Mouse (Mus musculus) MEL (cell line): ENCODE data around the gene Ctdspl. TPM values are rescaled to one million over a fixed set of nuclear protein-coding genes. Genes with fewer than 3 reads are reported as not detected.

ENCODE experiments used
- DNase-seq: peaks from one replicate; pipeline ENCODE4 v3.0.0; 2011; ENCODE audit warnings: low read depth, low spot score
- H3K27ac ChIP-seq: 2 replicates; pipeline ENCODE4 v1.5.1; 2012; ENCODE audit warnings: low read depth, mild to moderate bottlenecking, control low read depth, low read length, moderate library complexity; ENCODE audit not compliant: control insufficient read depth
- H3K27me3 ChIP-seq, 2 experiments: fragments of 150-350 bp in 1 of 2; sonication (generic) in 1 of 2; 2 replicates each; pipeline ENCODE4 v1.6.1; 2012; ENCODE audit warnings: low read length in 2 of 2, mild to moderate bottlenecking in 2 of 2, improper control_type of control experiment in 1 of 2, moderate library complexity in 1 of 2; ENCODE audit not compliant: insufficient read depth in 2 of 2, control insufficient read depth in 1 of 2
- H3K36me3 ChIP-seq, 2 experiments: 2 replicates each; pipeline ENCODE4 v1.6.1; 2012 to 2014; ENCODE audit warnings: low read length in 2 of 2, improper control_type of control experiment in 1 of 2, inconsistent platforms in 1 of 2, mild to moderate bottlenecking in 1 of 2; ENCODE audit not compliant: insufficient read depth in 2 of 2, control insufficient read depth in 1 of 2
- H3K4me1 ChIP-seq, 2 experiments: fragments of 150-350 bp in 1 of 2; sonication (generic) in 1 of 2; 2 replicates each; pipeline ENCODE4 v1.6.1; 2012; ENCODE audit warnings: low read length in 2 of 2, improper control_type of control experiment in 1 of 2, mild to moderate bottlenecking in 1 of 2; ENCODE audit not compliant: insufficient read depth in 2 of 2, control insufficient read depth in 1 of 2
- H3K4me3 ChIP-seq, 2 experiments: fragments of 150-350 bp in 1 of 2; sonication (generic) in 1 of 2; 2 replicates each; pipeline ENCODE4 v1.5.1; 2012; ENCODE audit warnings: low read depth in 2 of 2, low read length in 2 of 2, mild to moderate bottlenecking in 2 of 2, moderate library complexity in 2 of 2, control low read depth in 1 of 2, improper control_type of control experiment in 1 of 2; ENCODE audit not compliant: control insufficient read depth in 1 of 2, insufficient read depth in 1 of 2
- H3K79me2 ChIP-seq: 2 replicates; pipeline ENCODE4 v1.6.1; 2012; ENCODE audit warnings: mild to moderate bottlenecking, low read length, moderate library complexity; ENCODE audit not compliant: control insufficient read depth, poor library complexity, insufficient read depth
- H3K9ac ChIP-seq: 2 replicates; pipeline ENCODE4 v1.6.1; 2012; ENCODE audit warnings: low read depth, mild to moderate bottlenecking, control low read depth, low read length, moderate library complexity; ENCODE audit not compliant: control insufficient read depth, poor library complexity, severe bottlenecking
- H3K9me3 ChIP-seq: fragments of 150-350 bp; sonication (generic); replicated peaks from 2 replicates; pipeline ENCODE4 v1.6.1; 2012; ENCODE audit warnings: mild to moderate bottlenecking, low read length, improper control_type of control experiment, moderate library complexity; ENCODE audit not compliant: insufficient read depth
- CHD2 ChIP-seq: IDR thresholded peaks from 2 replicates; pipeline ENCODE4 v1.6.1; 2011; ENCODE audit warnings: low read length, improper control_type of control experiment
- GABPA ChIP-seq: IDR thresholded peaks from 2 replicates; pipeline ENCODE4 v1.6.1; 2012; ENCODE audit warnings: low read depth, mild to moderate bottlenecking, inconsistent platforms, low read length, improper control_type of control experiment, moderate library complexity
- HCFC1 ChIP-seq: IDR thresholded peaks from 2 replicates; pipeline ENCODE4 v1.6.1; 2012; ENCODE audit warnings: low read depth, mild to moderate bottlenecking, inconsistent platforms, low read length, improper control_type of control experiment, moderate library complexity
- MAFK ChIP-seq: IDR thresholded peaks from 2 replicates; pipeline ENCODE4 v1.6.1; 2011; ENCODE audit warnings: low read depth, mild to moderate bottlenecking, low read length, improper control_type of control experiment, borderline replicate concordance
- MAZ ChIP-seq: IDR thresholded peaks from 2 replicates; pipeline ENCODE4 v1.6.1; 2012; ENCODE audit warnings: low read depth, mild to moderate bottlenecking, inconsistent platforms, low read length, improper control_type of control experiment
- MXI1 ChIP-seq: IDR thresholded peaks from 2 replicates; pipeline ENCODE4 v1.6.1; 2011; ENCODE audit warnings: mild to moderate bottlenecking, low read depth, low read length, improper control_type of control experiment
- NELFE ChIP-seq: IDR thresholded peaks from 2 replicates; pipeline ENCODE4 v1.6.1; 2011; ENCODE audit warnings: low read depth, low read length, improper control_type of control experiment
- POLR2AphosphoS2 ChIP-seq: IDR thresholded peaks from 2 replicates; pipeline ENCODE4 v1.6.1; 2011; ENCODE audit warnings: low read length, improper control_type of control experiment
- RAD21 ChIP-seq: IDR thresholded peaks from 2 replicates; pipeline ENCODE4 v1.6.1; 2011; ENCODE audit warnings: mild to moderate bottlenecking, low read depth, low read length, improper control_type of control experiment
- RCOR1 ChIP-seq: IDR thresholded peaks from 2 replicates; pipeline ENCODE4 v1.6.1; 2012; ENCODE audit warnings: low read depth, mild to moderate bottlenecking, inconsistent platforms, low read length, improper control_type of control experiment
- UBTF ChIP-seq: IDR thresholded peaks from 2 replicates; pipeline ENCODE4 v1.6.1; 2012; ENCODE audit warnings: low read depth, mild to moderate bottlenecking, inconsistent platforms, low read length, improper control_type of control experiment, moderate library complexity, borderline replicate concordance; ENCODE audit not compliant: insufficient read depth
- USF1 ChIP-seq: IDR thresholded peaks from 2 replicates; pipeline ENCODE4 v1.6.1; 2014; ENCODE audit warnings: low read depth, mild to moderate bottlenecking, inconsistent platforms, low read length, improper control_type of control experiment, moderate library complexity
- USF2 ChIP-seq, 2 experiments: IDR thresholded peaks; 2 replicates each; pipeline ENCODE4 v1.6.1; 2011 to 2012; ENCODE audit warnings: improper control_type of control experiment in 2 of 2, low read length in 2 of 2, borderline replicate concordance in 1 of 2, inconsistent platforms in 1 of 2, low read depth in 1 of 2, mild to moderate bottlenecking in 1 of 2; ENCODE audit not compliant: insufficient read depth in 1 of 2
- ZKSCAN1 ChIP-seq: IDR thresholded peaks from 2 replicates; pipeline ENCODE4 v1.6.1; 2012; ENCODE audit warnings: low read depth, mild to moderate bottlenecking, inconsistent platforms, low read length, improper control_type of control experiment, moderate library complexity
- ZNF384 ChIP-seq: IDR thresholded peaks from 2 replicates; pipeline ENCODE4 v1.6.1; 2012; ENCODE audit warnings: low read depth, mild to moderate bottlenecking, inconsistent platforms, low read length, improper control_type of control experiment
- polyA plus RNA-seq, 2 experiments: library from polyadenylated mRNA; stranded (reverse) in 1 of 2; unstranded in 1 of 2; fragments of >175 nt in 1 of 2; fragments of >200 nt in 1 of 2; gene quantifications; 2 replicates each; pipeline versions ENCODE4 v1.2.1 to v1.2.4; 2012; ENCODE audit warnings: low replicate concordance in 2 of 2, low read depth in 1 of 2; ENCODE audit not compliant: insufficient read length in 2 of 2, insufficient read depth in 1 of 2, missing spikeins in 1 of 2
- total RNA-seq: library from RNA; depleted of rRNA; stranded (reverse); fragments of 300-350 nt; gene quantifications from 2 replicates; pipeline ENCODE4 v1.2.3, GENCODE M21; 2012

Ctdspl gene
- total and polyA plus RNA-seq, 3 experiments, result 15.3 to 20.7 TPM; not detected in 1

- H3K9me3 ChIP-seq, result no peaks in the 10 kb centered on the region
- H3K4me3 ChIP-seq, result no peak overlapping the region
- peaks cover 0 to 7% of the 10 kb centered on the region in 2 experiments; a peak in 2 of 4 replicates for H3K36me3 ChIP-seq
- DNase-seq, result no peak
- no peaks in the 10 kb centered on the region for H3K27me3 ChIP-seq
- H3K27ac ChIP-seq, result no peak overlapping the region
- H3K9ac ChIP-seq, result no peak overlapping the region
- peaks cover 0 to 5% of the 10 kb centered on the region in 2 experiments; a peak in 2 of 4 replicates for H3K4me1 ChIP-seq
- TF ChIP-seq MXI1 (no peak), RAD21 (no peak), RCOR1 (no peak), USF2 (IDR thresholded peaks at IDR 0.05; ENCODE audit: borderline replicate concordance in 1 of 2, insufficient read depth in 1 of 2, low read depth in 1 of 2, low read length in 2 of 2) (no peak), ZKSCAN1 (no peak), USF1 (no peak), CHD2 (no peak), MAZ (no peak), POLR2AphosphoS2 (no peak), HCFC1 (no peak), GABPA (no peak)
- no peaks in the 10 kb centered on the region for H3K79me2 ChIP-seq
Measured at GRCm38 (mm10) chr9:118949654-118950053, 23.4 kb downstream of the Ctdspl start.

GRCm38 (mm10) chr9:118950061-118950460, 23.8 kb downstream of the Ctdspl start:
- no peaks in the 10 kb centered on the region for H3K79me2 ChIP-seq
- no peak overlapping the region for H3K9ac ChIP-seq
- peak; percentile 47 for DNase-seq
- H3K36me3 ChIP-seq, result peaks cover 0 to 7% of the 10 kb centered on the region in 2 experiments; a peak in 2 of 4 replicates
- no peak overlapping the region for H3K27ac ChIP-seq
- TF ChIP-seq MXI1 (no peak), MAZ (no peak)
- TF ChIP-seq, all 39 proteins: peak for 0
- Histone ChIP-seq H3K4me1 (peaks cover 0 to 4% of the 10 kb centered on the region in 2 experiments; a peak in 2 of 4 replicates), H3K9me3 (no peaks in the 10 kb centered on the region), H3K4me3 (no peak overlapping the region), H3K27me3 (no peaks in the 10 kb centered on the region)

- no peaks in the 10 kb centered on the region for H3K9me3 ChIP-seq
- H3K9ac ChIP-seq, result no peak overlapping the region
- no peak overlapping the region for H3K27ac ChIP-seq
- H3K4me1 ChIP-seq, result no peaks in the 10 kb centered on the region
- no peaks in the 10 kb centered on the region; a peak in 1 of 4 replicates for H3K36me3 ChIP-seq
- no peaks in the 10 kb centered on the region for H3K27me3 ChIP-seq
- TF ChIP-seq USF2 (IDR thresholded peaks at IDR 0.05; ENCODE audit: borderline replicate concordance in 1 of 2, insufficient read depth in 1 of 2, low read depth in 1 of 2, low read length in 2 of 2) (no peak), USF1 (no peak), GABPA (no peak), NELFE (no peak), MAFK (no peak), HCFC1 (no peak), RAD21 (no peak), ZNF384 (no peak), UBTF (no peak)
- no peak for DNase-seq
- H3K79me2 ChIP-seq, result no peaks in the 10 kb centered on the region
- no peak overlapping the region for H3K4me3 ChIP-seq
Measured at GRCm38 (mm10) chr9:118950751-118951150, 24.5 kb downstream of the Ctdspl start.
